Mouse (Mus musculus): Measurements from ENCODE around the gene Bcl2l12. TPM values are rescaled to one million over a fixed set of nuclear protein-coding genes. Genes with fewer than 3 reads are reported as not detected.
"Not testable (repeated sequence)": the region's sequence is repeated elsewhere in the genome, so short reads cannot be mapped to it uniquely, and the experiment has no call there.

Bcl2l12 gene
- polyA plus RNA-seq, 1 experiment from 2014 or later = 33.3 TPM

- 68% methylated on average over 5 of the region's 5 CpGs for WGBS
- peaks cover 22% of the 10 kb centered on the region for H3K36me3 ChIP-seq (ENCODE audit: control insufficient read depth, insufficient read depth)
- H3K4me1 ChIP-seq (ENCODE audit: control insufficient read depth, insufficient read depth, low read length); ATAC-seq (replicated peaks; ENCODE audit: extremely low read depth, insufficient read depth, low FRiP score); H3K27me3 ChIP-seq (ENCODE audit: control insufficient read depth, insufficient read depth, low read length); H3K27ac ChIP-seq (ENCODE audit: low read length); H3K4me2 ChIP-seq (ENCODE audit: low read depth, low read length); H3K4me3 ChIP-seq (ENCODE audit: low read length); H3K9me3 ChIP-seq (replicated peaks; ENCODE audit: control insufficient read depth, low read length); H3K9ac ChIP-seq (ENCODE audit: low read length): not testable (repeated sequence)
Observed at GRCm38 (mm10) chr7:45023711-45024110, 25.2 kb upstream of the Bcl2l12 start.

DNA sequence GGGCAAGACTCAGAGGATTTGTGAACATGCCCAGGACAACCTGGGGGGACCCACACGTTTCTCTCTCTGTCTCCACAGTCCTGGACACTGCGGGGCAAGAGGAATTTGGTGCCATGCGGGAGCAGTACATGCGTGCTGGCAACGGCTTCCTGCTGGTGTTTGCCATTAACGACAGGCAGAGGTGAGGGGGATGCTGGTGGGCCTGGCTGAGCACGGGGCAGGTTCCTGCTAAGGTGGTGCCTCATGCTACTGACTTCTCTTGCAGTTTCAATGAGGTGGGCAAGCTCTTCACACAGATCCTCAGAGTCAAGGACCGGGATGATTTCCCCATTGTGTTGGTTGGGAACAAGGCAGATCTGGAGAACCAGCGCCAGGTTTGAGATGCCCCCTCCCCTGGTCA is 21.7 kb upstream of the Bcl2l12 start:
- H3K9ac ChIP-seq (ENCODE audit: low read length) = no peak overlapping the region
- H3K9me3 ChIP-seq (replicated peaks; ENCODE audit: control insufficient read depth, low read length) = no peaks in the 10 kb centered on the region
- ATAC-seq (replicated peaks; ENCODE audit: extremely low read depth, insufficient read depth, low FRiP score) = no peak
- H3K4me2 ChIP-seq (ENCODE audit: low read depth, low read length) = no peak overlapping the region
- no peak overlapping the region for H3K4me3 ChIP-seq (ENCODE audit: low read length)
- H3K27ac ChIP-seq (ENCODE audit: low read length) = no peak overlapping the region
- peaks cover 4% of the 10 kb centered on the region for H3K36me3 ChIP-seq (ENCODE audit: control insufficient read depth, insufficient read depth)
- H3K4me1 ChIP-seq (ENCODE audit: control insufficient read depth, insufficient read depth, low read length) = peaks cover 11% of the 10 kb centered on the region
- 63% methylated on average over 9 of the region's 9 CpGs for WGBS
- no peaks in the 10 kb centered on the region for H3K27me3 ChIP-seq (ENCODE audit: control insufficient read depth, insufficient read depth, low read length)

DNA sequence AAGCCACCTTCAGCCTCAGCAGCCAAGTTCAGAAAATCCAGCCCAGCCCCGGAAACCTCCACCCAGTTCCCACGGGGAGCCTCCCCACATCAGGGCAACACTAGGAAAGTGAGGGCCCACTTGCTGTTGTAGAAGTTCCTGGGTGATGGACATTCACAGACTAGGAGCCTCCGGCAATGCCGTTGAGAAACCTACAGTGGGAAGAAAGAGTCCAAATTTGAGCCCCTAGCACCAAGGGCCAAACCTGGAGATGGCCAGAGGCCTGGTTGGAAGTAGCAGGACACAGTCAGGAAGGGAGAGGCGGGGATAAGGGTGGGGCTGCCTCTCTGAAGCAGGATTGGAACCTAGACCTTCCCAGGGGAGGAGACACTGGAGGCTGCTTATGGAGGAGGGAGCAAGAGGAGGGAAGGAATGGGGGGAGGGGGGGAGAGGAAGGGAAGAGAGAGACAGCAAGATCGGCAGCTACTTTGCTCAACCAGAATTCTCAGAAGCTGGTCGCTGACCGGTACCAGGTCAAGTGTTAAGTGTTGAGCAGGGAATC is 20.6 kb upstream of the Bcl2l12 start:
- ATAC-seq (replicated peaks; ENCODE audit: extremely low read depth, insufficient read depth, low FRiP score) = no peak
- Histone ChIP-seq H3K36me3 (ENCODE audit: control insufficient read depth, insufficient read depth) (peaks cover 4% of the 10 kb centered on the region), H3K4me3 (ENCODE audit: low read length) (peak overlapping the region; percentile 72), H3K9ac (ENCODE audit: low read length) (peak overlapping the region; percentile 84), H3K4me2 (ENCODE audit: low read depth, low read length) (peak overlapping the region; percentile 71), H3K4me1 (ENCODE audit: control insufficient read depth, insufficient read depth, low read length) (peaks cover 19% of the 10 kb centered on the region), H3K27me3 (ENCODE audit: control insufficient read depth, insufficient read depth, low read length) (no peaks in the 10 kb centered on the region), H3K27ac (ENCODE audit: low read length) (peak overlapping the region; percentile 99), H3K9me3 (replicated peaks; ENCODE audit: control insufficient read depth, low read length) (no peaks in the 10 kb centered on the region)
- 28% methylated on average over 8 of the region's 8 CpGs for WGBS

DNA sequence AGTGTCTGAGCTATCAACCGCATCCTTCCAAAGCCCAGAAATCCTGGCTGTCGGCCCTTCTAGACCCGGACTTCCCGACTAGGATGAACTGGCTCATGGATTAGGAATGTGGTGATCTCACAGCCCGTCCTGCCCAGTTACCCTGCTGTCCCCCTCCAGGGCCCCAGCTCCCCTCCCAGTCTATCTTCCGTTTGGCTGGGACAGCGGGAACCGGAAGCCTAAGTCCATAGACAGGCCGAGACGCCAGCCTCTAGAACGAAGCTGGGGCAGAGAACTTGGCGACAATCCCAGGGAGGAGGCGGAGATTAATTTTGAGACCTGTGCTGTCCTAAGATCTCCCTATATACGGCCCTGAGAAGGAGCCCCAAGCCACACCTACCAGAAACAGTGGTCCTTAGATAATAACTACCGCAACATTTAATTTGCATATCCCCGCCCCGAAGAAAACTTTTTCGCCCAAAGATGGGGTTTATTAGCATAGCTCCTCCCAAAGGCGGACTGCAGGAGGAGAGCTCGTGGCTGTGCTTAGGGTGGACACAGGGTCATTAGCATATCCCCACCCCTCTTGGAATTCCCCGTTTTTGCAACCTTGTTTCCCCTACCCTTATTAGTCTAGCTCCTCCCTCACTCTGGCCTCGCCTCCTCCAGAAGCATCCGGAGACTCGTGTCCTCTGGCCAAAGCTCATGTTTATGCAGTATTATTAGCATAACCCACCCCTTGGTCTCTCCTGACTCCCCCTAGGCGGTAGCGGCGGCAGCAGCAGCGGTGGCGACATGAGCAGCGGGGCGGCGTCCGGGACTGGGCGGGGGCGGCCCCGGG is 18.9 kb upstream of the Bcl2l12 start, which contains the start of gene Rras:
TSS of gene Rras (plus strand) at position 720 of the 820 bp plus-strand sequence.
- no peaks in the 10 kb centered on the region for H3K27me3 ChIP-seq (ENCODE audit: control insufficient read depth, insufficient read depth, low read length)
- ATAC-seq (replicated peaks; ENCODE audit: extremely low read depth, insufficient read depth, low FRiP score) = peak; percentile 88
- under 1% methylated on average over 36 of the region's 36 CpGs for WGBS

DNA sequence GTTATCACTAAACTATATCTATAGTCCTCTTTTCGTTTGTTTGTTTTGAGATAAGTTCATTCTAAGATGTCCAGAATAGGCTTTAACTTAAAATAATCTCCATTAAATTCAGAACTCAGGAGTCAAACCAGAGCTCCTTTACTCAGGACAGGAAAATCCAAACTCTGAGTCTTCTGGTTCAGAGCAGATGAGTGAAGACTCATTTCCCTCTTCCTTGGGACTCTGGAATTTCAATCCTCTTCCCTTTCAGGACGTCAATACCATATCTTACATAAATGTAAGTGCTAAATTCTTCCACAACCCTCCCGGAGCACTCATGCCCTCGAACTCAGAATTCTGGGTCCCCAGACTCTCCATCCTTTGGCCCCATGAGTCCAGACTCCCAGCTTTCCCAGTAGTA is 18.2 kb upstream of the Bcl2l12 start:
- Histone ChIP-seq H3K36me3 (ENCODE audit: control insufficient read depth, insufficient read depth) (peaks cover 15% of the 10 kb centered on the region), H3K27me3 (ENCODE audit: control insufficient read depth, insufficient read depth, low read length) (no peaks in the 10 kb centered on the region), H3K4me1 (ENCODE audit: control insufficient read depth, insufficient read depth, low read length) (peaks cover 19% of the 10 kb centered on the region), H3K4me3 (ENCODE audit: low read length) (peak overlapping the region; percentile 72), H3K27ac (ENCODE audit: low read length) (peak overlapping the region; percentile 99), H3K9ac (ENCODE audit: low read length) (peak overlapping the region; percentile 75), H3K4me2 (ENCODE audit: low read depth, low read length) (peak overlapping the region; percentile 75), H3K9me3 (replicated peaks; ENCODE audit: control insufficient read depth, low read length) (no peaks in the 10 kb centered on the region)
- ATAC-seq (replicated peaks; ENCODE audit: extremely low read depth, insufficient read depth, low FRiP score) = no peak
- under 1% methylated on average over 4 of the region's 4 CpGs for WGBS

More for the DNA sequence above, 18.9 kb upstream of the Bcl2l12 start, which contains the start of gene Rras:
- H3K36me3 ChIP-seq (ENCODE audit: control insufficient read depth, insufficient read depth) = peaks cover 8% of the 10 kb centered on the region
- peak within 1 kb of the TSS; percentile 84 for H3K9ac ChIP-seq (ENCODE audit: low read length)
- peak within 1 kb of the TSS; percentile 75 for H3K4me2 ChIP-seq (ENCODE audit: low read depth, low read length)
- no peaks in the 10 kb centered on the region for H3K9me3 ChIP-seq (replicated peaks; ENCODE audit: control insufficient read depth, low read length)
- peak within 1 kb of the TSS; percentile 99 for H3K27ac ChIP-seq (ENCODE audit: low read length)
- H3K4me1 ChIP-seq (ENCODE audit: control insufficient read depth, insufficient read depth, low read length) = peaks cover 19% of the 10 kb centered on the region
- H3K4me3 ChIP-seq (ENCODE audit: low read length) = peak within 1 kb of the TSS; percentile 72

DNA sequence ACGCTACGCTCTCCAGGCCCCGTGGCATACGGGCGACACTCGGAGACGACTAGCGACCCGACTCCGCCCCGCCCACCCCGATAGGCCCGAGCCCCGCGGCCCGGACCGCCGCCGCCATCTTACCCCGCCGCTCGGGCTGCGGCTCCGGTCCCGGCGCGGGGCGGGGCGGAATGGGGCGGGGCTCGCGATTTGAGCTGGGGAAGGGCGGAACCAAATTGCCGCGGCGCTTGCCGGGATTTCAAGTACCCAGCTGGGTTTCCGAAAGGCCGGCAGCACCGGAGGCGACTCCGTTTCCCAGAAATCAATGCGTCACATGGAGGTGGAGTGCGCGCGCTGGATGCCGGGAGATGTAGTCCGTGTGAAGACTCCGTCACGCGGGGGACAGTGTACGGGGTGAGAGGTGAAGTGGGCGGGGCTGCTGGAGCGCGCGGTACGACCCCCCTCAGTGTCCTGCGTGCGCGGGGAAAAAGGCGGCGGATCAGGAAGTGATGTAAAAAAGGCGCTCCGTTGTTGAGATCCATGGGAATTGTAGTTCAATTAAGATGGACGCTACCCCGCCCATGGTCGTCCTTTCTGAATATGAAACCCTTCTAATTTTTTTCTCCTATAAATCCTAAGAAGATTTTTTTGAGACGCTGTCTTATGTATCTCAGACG is 17.6 kb upstream of the Bcl2l12 start, which contains the start of gene Scaf1:
TSS of gene Scaf1 (minus strand) at position 407 of the 656 bp plus-strand sequence.
- peaks cover 19% of the 10 kb centered on the region for H3K4me1 ChIP-seq (ENCODE audit: control insufficient read depth, insufficient read depth, low read length)
- under 1% methylated on average over 69 of the region's 69 CpGs for whole genome bisulfite sequencing
- H3K27ac ChIP-seq (ENCODE audit: low read length) = peak within 1 kb of the TSS; percentile 99
- no peaks in the 10 kb centered on the region for H3K9me3 ChIP-seq (replicated peaks; ENCODE audit: control insufficient read depth, low read length)
- peaks cover 17% of the 10 kb centered on the region for H3K36me3 ChIP-seq (ENCODE audit: control insufficient read depth, insufficient read depth)
- H3K27me3 ChIP-seq (ENCODE audit: control insufficient read depth, insufficient read depth, low read length) = no peaks in the 10 kb centered on the region
- H3K4me2 ChIP-seq (ENCODE audit: low read depth, low read length) = peak within 1 kb of the TSS; percentile 77
- H3K9ac ChIP-seq (ENCODE audit: low read length) = peak within 1 kb of the TSS; percentile 97
- H3K4me3 ChIP-seq (ENCODE audit: low read length) = peak within 1 kb of the TSS; percentile 89
- ATAC-seq (replicated peaks; ENCODE audit: extremely low read depth, insufficient read depth, low FRiP score) = peak; percentile 81

GRCm38 (mm10) chr7:45015344-45015956 is 16.9 kb upstream of the Bcl2l12 start:
- peak overlapping the region; percentile 89 for H3K4me3 ChIP-seq (ENCODE audit: low read length)
- H3K4me1 ChIP-seq (ENCODE audit: control insufficient read depth, insufficient read depth, low read length) = peaks cover 19% of the 10 kb centered on the region
- peak overlapping the region; percentile 97 for H3K9ac ChIP-seq (ENCODE audit: low read length)
- peak overlapping the region; percentile 87 for H3K27ac ChIP-seq (ENCODE audit: low read length)
- peak overlapping the region; percentile 77 for H3K4me2 ChIP-seq (ENCODE audit: low read depth, low read length)
- no peak for ATAC-seq (replicated peaks; ENCODE audit: extremely low read depth, insufficient read depth, low FRiP score)
- H3K27me3 ChIP-seq (ENCODE audit: control insufficient read depth, insufficient read depth, low read length) = no peaks in the 10 kb centered on the region
- H3K36me3 ChIP-seq (ENCODE audit: control insufficient read depth, insufficient read depth) = peaks cover 22% of the 10 kb centered on the region
- WGBS = under 1% methylated on average over 20 of the region's 20 CpGs
- H3K9me3 ChIP-seq (replicated peaks; ENCODE audit: control insufficient read depth, low read length) = no peaks in the 10 kb centered on the region

DNA sequence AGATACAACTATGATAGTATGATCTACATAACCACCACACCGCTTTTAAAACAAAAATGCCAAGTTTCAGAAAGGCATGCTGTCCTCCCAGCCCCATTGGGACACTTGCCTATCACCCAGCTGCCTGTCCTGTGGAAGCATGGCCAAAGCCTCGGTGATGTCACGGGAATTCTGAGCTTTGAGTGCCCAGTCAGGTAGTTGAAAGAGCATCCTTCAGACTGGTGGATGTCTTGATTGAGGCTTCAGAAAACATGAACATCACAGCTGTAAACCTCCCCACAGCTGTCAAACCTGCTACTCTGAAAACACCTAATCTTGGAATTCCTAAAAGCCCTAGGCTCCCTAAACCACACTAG is 15.6 kb upstream of the Bcl2l12 start:
- H3K9me3 ChIP-seq (replicated peaks; ENCODE audit: control insufficient read depth, low read length) = no peaks in the 10 kb centered on the region
- H3K36me3 ChIP-seq (ENCODE audit: control insufficient read depth, insufficient read depth) = peaks cover 31% of the 10 kb centered on the region
- 85% methylated on average over 3 of the region's 3 CpGs for WGBS
- peaks cover 16% of the 10 kb centered on the region for H3K4me1 ChIP-seq (ENCODE audit: control insufficient read depth, insufficient read depth, low read length)
- H3K4me2 ChIP-seq (ENCODE audit: low read depth, low read length) = no peak overlapping the region
- no peak overlapping the region for H3K4me3 ChIP-seq (ENCODE audit: low read length)
- H3K27ac ChIP-seq (ENCODE audit: low read length) = no peak overlapping the region
- no peaks in the 10 kb centered on the region for H3K27me3 ChIP-seq (ENCODE audit: control insufficient read depth, insufficient read depth, low read length)
- no peak overlapping the region for H3K9ac ChIP-seq (ENCODE audit: low read length)
- ATAC-seq (replicated peaks; ENCODE audit: extremely low read depth, insufficient read depth, low FRiP score) = no peak

All from heart, embryonic 16.5 days (tissue).